Mouse (Mus musculus): ENCODE results near the gene Ecd. TPM values are rescaled to one million over a fixed set of nuclear protein-coding genes. Genes with fewer than 3 reads are reported as not detected.

The Ecd gene
- polyA plus RNA-seq, 1 experiment from 2014 or later: 37.5 TPM

DNA sequence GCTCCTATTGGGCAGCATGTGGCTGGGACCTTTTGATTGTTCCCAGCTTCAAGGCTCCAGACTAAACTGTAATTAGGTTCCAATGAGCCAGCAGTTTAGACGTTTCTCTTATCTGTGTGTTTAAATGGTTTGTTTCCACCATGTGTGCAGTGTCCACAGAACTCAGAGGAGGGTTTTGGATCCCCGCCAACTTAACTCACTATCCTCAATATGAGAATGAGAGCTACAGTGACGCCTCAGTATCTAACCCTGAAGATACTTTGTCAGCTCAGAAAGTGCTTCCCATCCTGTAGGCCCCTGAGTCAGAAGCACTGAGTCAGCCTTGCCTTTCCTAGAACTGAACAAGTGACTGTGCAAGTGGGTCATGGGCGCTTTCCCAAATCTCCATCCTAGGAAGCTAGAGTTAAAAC is 29.2 kb upstream of the Ecd start:
- H3K4me3 ChIP-seq: no peak overlapping the region
- H3K9ac ChIP-seq: no peak overlapping the region
- H3K36me3 ChIP-seq: peaks cover 41% of the 10 kb centered on the region
- no peaks in the 10 kb centered on the region for H3K9me3 ChIP-seq (replicated peaks)
- no peaks in the 10 kb centered on the region for H3K27me3 ChIP-seq (replicated peaks)
- H3K4me2 ChIP-seq: no peak overlapping the region
- peak overlapping the region; percentile 44 for H3K27ac ChIP-seq (ENCODE audit: poor library complexity, severe bottlenecking)
- peaks cover 19% of the 10 kb centered on the region for H3K4me1 ChIP-seq (replicated peaks)
- 40% methylated on average over 4 of the region's 4 CpGs for WGBS
- ATAC-seq (ENCODE audit: insufficient number of reproducible peaks, low FRiP score): peak; percentile 85

DNA sequence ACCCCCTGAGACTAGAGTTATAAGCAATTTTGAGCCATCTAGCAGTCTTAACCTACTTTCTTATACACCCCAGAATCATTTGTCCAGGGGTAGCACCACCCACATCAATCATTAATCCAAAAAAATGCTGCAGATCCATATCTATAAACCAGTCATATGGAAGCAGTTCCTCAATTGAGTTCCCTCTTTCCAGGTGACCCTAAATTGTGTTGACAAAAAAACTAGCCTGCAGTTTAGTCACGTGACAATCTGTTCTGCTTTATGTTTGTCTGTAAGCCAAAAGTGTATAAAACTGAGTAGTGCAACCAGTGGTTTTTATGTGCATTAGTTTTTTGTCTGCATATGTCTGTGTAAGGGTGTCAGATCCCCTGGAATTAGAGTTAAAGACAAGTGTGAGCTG is 23.9 kb upstream of the Ecd start:
- H3K27me3 ChIP-seq (replicated peaks): no peaks in the 10 kb centered on the region
- H3K36me3 ChIP-seq: peaks cover 65% of the 10 kb centered on the region
- H3K4me3 ChIP-seq: no peak overlapping the region
- H3K4me1 ChIP-seq (replicated peaks): peaks cover 4% of the 10 kb centered on the region; the same call in 1 of the 2 replicates
- no peak overlapping the region for H3K4me2 ChIP-seq
- no peaks in the 10 kb centered on the region for H3K9me3 ChIP-seq (replicated peaks)
- 84% methylated on average over 1 of the region's 1 CpGs for WGBS
- H3K27ac ChIP-seq (ENCODE audit: poor library complexity, severe bottlenecking): no peak overlapping the region
- no peak overlapping the region for H3K9ac ChIP-seq
- no peak for ATAC-seq (ENCODE audit: insufficient number of reproducible peaks, low FRiP score)

DNA sequence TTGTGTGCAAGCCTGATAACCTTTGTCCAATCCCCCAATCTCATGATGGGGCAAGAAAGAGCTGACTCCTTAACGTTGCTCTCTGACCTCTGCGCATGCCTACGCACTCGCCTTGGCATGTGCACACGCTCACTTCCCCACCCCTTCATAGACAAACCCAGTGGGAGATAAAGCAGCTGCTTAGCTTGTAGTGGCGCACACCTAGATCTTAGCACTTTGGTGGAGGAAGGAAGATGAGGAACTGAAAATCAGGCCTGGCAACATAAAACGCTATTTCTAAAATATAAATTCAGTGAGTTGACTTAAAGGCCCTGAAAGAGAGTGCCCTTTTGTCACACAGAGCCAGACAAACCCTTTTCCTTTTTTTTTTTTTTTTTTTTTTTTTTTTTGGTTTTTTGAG is 22.9 kb upstream of the Ecd start:
- ATAC-seq (ENCODE audit: insufficient number of reproducible peaks, low FRiP score): no peak
- WGBS: 77% methylated on average over 7 of the region's 7 CpGs
- H3K36me3 ChIP-seq: peaks cover 68% of the 10 kb centered on the region

DNA sequence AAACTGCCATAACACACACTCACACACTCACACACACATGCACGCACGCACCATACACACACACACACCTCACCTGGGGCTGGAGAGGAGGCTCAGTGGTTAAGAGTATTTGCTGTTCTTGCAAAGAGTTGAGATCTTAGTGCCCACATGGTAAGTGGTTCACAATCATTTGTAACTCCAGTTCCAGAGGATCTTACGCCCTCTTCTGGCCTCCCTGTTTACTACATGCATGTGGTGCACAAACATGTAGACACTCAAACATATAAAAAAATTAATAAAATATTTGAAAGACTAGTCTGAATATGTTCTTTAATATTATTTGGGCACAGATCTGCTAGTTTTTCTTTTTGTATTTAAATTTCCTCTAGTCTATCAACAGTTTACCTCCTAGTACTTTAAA is 20.4 kb upstream of the Ecd start:
- H3K4me3 ChIP-seq: no peak overlapping the region
- no peaks in the 10 kb centered on the region for H3K27me3 ChIP-seq (replicated peaks)
- no peak for ATAC-seq (ENCODE audit: insufficient number of reproducible peaks, low FRiP score)
- 93% methylated on average over 3 of the region's 3 CpGs for WGBS
- peaks cover 69% of the 10 kb centered on the region for H3K36me3 ChIP-seq
- H3K4me2 ChIP-seq: no peak overlapping the region
- H3K9me3 ChIP-seq (replicated peaks): no peaks in the 10 kb centered on the region
- H3K27ac ChIP-seq (ENCODE audit: poor library complexity, severe bottlenecking): no peak overlapping the region
- H3K4me1 ChIP-seq (replicated peaks): no peaks in the 10 kb centered on the region
- H3K9ac ChIP-seq: no peak overlapping the region

More for the DNA sequence above, 22.9 kb upstream of the Ecd start:
- H3K4me1 ChIP-seq (replicated peaks): no peaks in the 10 kb centered on the region
- no peaks in the 10 kb centered on the region for H3K27me3 ChIP-seq (replicated peaks)
- H3K9ac ChIP-seq: no peak overlapping the region
- no peak overlapping the region for H3K4me2 ChIP-seq
- H3K27ac ChIP-seq (ENCODE audit: poor library complexity, severe bottlenecking): no peak overlapping the region
- no peaks in the 10 kb centered on the region for H3K9me3 ChIP-seq (replicated peaks)
- H3K4me3 ChIP-seq: no peak overlapping the region

DNA sequence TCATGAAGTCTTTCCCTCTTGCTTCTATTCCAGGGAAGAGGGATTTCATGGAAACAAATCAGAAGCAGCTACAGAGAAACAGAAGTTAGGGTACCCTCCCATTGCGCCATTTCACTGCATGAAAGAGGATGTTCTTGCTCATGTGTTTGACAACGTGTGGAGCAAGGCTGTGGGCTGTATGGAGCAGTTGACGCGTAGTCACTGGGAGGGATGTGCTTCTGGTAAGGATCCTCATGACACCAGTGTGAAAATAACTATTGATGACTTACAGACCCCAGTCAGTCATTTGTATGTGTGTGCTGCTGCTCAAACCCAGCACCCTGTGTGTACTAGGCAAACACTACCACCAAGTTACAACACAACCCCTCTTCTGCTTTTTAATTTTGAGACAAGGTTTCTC is 15.3 kb upstream of the Ecd start:
- H3K9me3 ChIP-seq (replicated peaks): no peaks in the 10 kb centered on the region
- H3K4me1 ChIP-seq (replicated peaks): no peaks in the 10 kb centered on the region

DNA sequence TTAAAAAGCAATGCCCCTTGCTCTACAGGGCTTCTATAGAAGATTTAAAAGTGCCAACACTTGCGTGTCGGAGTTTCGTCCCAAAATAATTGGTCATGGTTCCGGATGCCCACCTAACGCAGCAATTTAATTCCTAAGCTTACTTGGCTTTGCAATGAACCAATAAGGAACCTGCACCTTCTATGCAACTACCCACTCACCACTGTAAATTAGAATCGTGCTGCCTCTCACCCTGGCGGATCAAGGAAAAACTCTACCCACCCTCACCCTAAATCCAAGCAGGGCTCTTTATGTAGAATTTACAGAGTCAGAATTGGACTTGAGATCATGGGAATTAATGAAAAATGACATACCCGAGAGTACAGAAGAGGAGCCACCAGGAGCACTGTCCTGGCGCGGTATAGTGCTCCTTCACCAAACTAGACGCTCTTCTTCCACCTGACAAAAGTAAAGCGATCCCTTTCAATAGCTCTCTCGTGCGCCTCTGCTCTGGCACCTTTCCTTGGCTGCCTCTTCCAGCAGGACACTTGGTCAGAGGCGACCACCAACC is 405 bp downstream of the Ecd start:
- peak; percentile 77 for ATAC-seq (ENCODE audit: insufficient number of reproducible peaks, low FRiP score)

More for the DNA sequence above, 15.3 kb upstream of the Ecd start:
- no peak for ATAC-seq (ENCODE audit: insufficient number of reproducible peaks, low FRiP score)
- H3K4me2 ChIP-seq: no peak overlapping the region
- H3K4me3 ChIP-seq: no peak overlapping the region
- no peak overlapping the region for H3K27ac ChIP-seq (ENCODE audit: poor library complexity, severe bottlenecking)
- 89% methylated on average over 4 of the region's 4 CpGs for WGBS
- no peak overlapping the region for H3K9ac ChIP-seq
- H3K36me3 ChIP-seq: peaks cover 69% of the 10 kb centered on the region
- H3K27me3 ChIP-seq (replicated peaks): no peaks in the 10 kb centered on the region

DNA sequence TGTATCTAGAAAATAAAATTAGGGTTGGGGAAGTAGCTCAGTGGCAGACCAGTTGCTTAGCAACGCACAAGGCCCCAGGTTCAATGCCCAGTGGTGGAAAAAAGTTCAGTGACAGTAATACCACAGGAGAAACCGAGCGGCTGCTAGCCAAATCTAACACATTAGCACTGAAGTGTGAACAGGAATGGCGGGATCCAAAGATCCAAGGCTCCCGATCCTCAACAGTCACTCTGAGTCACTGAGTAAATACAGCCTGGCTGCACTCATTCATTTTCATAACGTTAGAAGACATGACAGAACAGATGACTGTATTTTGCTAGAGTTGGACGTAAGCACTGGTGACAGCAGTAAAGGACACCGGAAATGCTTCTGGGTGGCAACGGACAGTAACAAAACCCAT is 2.0 kb downstream of the Ecd start:
- Histone ChIP-seq H3K4me2 (no peak overlapping the region), H3K4me3 (no peak overlapping the region), H3K9ac (no peak overlapping the region), H3K9me3 (replicated peaks) (no peaks in the 10 kb centered on the region), H3K27me3 (replicated peaks) (no peaks in the 10 kb centered on the region), H3K27ac (ENCODE audit: poor library complexity, severe bottlenecking) (no peak overlapping the region), H3K36me3 (peaks cover 39% of the 10 kb centered on the region), H3K4me1 (replicated peaks) (peaks cover 13% of the 10 kb centered on the region)
- no peak for ATAC-seq (ENCODE audit: insufficient number of reproducible peaks, low FRiP score)
- WGBS: 90% methylated on average over 9 of the region's 9 CpGs

More for the DNA sequence above, 405 bp downstream of the Ecd start:
- peaks cover 35% of the 10 kb centered on the region for H3K36me3 ChIP-seq
- H3K9me3 ChIP-seq (replicated peaks): no peaks in the 10 kb centered on the region
- 4% methylated on average over 15 of the region's 15 CpGs for WGBS
- H3K27me3 ChIP-seq (replicated peaks): no peaks in the 10 kb centered on the region
- H3K27ac ChIP-seq (ENCODE audit: poor library complexity, severe bottlenecking): peak overlapping the region; percentile 83
- H3K4me2 ChIP-seq: peak overlapping the region; percentile 91
- H3K9ac ChIP-seq: peak overlapping the region; percentile 87
- peaks cover 13% of the 10 kb centered on the region for H3K4me1 ChIP-seq (replicated peaks)
- H3K4me3 ChIP-seq: peak overlapping the region; percentile 66

DNA sequence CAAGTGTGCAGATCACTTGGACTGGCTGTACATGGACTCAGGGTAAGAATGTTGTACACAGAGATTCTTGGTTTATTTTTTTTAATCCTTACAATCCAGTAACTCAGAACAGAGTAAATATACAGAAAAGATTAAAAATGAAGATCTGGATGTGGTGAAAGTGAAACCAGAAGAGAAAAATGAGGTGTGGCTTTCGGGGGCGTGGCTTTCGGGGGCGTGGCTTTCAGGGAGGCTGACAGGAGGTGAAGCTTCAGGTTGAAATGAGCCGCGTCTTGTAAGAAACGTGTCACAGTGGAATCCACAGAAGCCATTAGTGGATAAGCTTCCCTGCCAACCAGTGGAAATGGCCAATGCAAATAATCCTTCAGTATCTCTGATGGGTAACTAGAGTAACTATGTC is 7.1 kb downstream of the Ecd start:
- Histone ChIP-seq H3K36me3 (peaks cover 61% of the 10 kb centered on the region), H3K4me3 (no peak overlapping the region)

DNA sequence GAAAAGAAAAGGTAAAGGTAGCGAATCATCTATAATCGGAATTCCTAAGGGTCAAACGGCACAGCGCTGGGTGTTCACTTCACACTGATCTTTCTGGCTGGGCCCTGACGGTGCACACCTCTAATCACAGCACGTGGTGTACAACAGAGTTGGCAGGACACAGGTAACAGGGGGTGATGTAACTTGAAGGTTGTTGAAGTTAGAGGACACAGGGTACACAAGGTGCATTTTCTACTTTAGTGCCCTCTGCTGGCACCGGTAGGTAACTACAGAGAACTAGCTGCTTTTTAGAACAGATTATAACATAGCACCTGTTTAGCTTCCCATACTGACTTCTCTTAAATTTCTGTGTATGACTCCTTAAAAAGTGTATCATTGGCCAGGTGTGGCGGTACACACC is 7.8 kb downstream of the Ecd start:
- ATAC-seq (ENCODE audit: insufficient number of reproducible peaks, low FRiP score): no peak

More for the DNA sequence above, 7.1 kb downstream of the Ecd start:
- H3K27me3 ChIP-seq (replicated peaks): no peaks in the 10 kb centered on the region
- H3K4me1 ChIP-seq (replicated peaks): no peaks in the 10 kb centered on the region
- no peak for ATAC-seq (ENCODE audit: insufficient number of reproducible peaks, low FRiP score)
- H3K27ac ChIP-seq (ENCODE audit: poor library complexity, severe bottlenecking): no peak overlapping the region
- H3K9ac ChIP-seq: no peak overlapping the region
- 0 out of 2 replicates have a peak, but pooled peaks cover 3% of the 10 kb centered on the region for H3K9me3 ChIP-seq (replicated peaks)
- no peak overlapping the region for H3K4me2 ChIP-seq
- WGBS: 74% methylated on average over 7 of the region's 7 CpGs

DNA sequence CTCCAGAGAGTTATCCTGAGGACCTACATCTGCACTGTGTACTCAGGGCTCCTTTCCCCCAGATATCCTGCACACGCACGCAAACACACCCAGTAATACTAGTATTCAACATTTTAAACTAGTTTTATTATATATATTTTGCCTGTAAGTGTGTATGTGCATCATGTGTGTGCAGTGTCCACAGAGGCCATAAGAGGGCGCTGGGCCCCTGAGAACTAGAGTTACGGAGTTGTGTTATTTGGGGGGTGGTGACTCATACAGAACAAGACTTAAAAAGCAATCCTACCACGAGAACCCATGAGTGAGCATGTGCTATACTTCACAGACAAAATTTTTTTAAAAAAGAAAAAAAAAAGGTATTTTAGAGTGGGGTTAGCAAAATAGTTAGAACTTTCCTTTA is 8.5 kb downstream of the Ecd start:
- 97% methylated on average over 5 of the region's 5 CpGs for WGBS
- Histone ChIP-seq H3K27me3 (replicated peaks) (no peaks in the 10 kb centered on the region), H3K4me3 (no peak overlapping the region), H3K27ac (ENCODE audit: poor library complexity, severe bottlenecking) (no peak overlapping the region), H3K9ac (no peak overlapping the region), H3K9me3 (replicated peaks) (0 out of 2 replicates have a peak, but pooled peaks cover 3% of the 10 kb centered on the region), H3K4me1 (replicated peaks) (no peaks in the 10 kb centered on the region), H3K36me3 (peaks cover 61% of the 10 kb centered on the region), H3K4me2 (no peak overlapping the region)
- no peak for ATAC-seq (ENCODE audit: insufficient number of reproducible peaks, low FRiP score)

More for the DNA sequence above, 7.8 kb downstream of the Ecd start:
- Histone ChIP-seq H3K9me3 (replicated peaks) (0 out of 2 replicates have a peak, but pooled peaks cover 3% of the 10 kb centered on the region), H3K27ac (ENCODE audit: poor library complexity, severe bottlenecking) (no peak overlapping the region), H3K27me3 (replicated peaks) (no peaks in the 10 kb centered on the region), H3K4me3 (no peak overlapping the region), H3K36me3 (peaks cover 61% of the 10 kb centered on the region), H3K4me2 (no peak overlapping the region), H3K9ac (no peak overlapping the region), H3K4me1 (replicated peaks) (no peaks in the 10 kb centered on the region)
- WGBS: 83% methylated on average over 8 of the region's 8 CpGs

DNA sequence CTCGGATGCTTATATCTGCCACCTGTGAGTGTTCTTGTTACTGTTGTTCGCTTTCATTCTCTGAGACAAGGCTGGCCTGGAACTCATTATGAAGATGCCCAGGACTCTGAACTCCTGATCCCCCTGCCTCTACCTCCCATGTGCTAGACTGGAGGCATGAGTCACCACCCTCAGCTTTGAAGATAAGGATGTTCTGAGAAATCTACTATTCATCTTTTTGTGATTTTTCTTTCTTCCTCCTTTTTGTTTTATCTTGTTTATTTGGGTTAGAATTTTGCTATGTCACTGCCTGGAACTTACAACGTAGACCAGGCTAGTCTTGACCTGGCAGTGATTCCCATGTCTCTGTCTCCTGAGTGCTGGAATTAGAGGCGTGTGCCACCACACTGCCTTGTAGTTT is 16.6 kb downstream of the Ecd start:
- Histone ChIP-seq H3K9me3 (replicated peaks) (no peaks in the 10 kb centered on the region), H3K4me1 (replicated peaks) (no peaks in the 10 kb centered on the region), H3K4me3 (no peak overlapping the region), H3K4me2 (no peak overlapping the region), H3K36me3 (peaks cover 76% of the 10 kb centered on the region), H3K9ac (no peak overlapping the region), H3K27ac (ENCODE audit: poor library complexity, severe bottlenecking) (no peak overlapping the region), H3K27me3 (replicated peaks) (no peaks in the 10 kb centered on the region)
- ATAC-seq (ENCODE audit: insufficient number of reproducible peaks, low FRiP score): no peak
- 87% methylated on average over 4 of the region's 4 CpGs for WGBS

DNA sequence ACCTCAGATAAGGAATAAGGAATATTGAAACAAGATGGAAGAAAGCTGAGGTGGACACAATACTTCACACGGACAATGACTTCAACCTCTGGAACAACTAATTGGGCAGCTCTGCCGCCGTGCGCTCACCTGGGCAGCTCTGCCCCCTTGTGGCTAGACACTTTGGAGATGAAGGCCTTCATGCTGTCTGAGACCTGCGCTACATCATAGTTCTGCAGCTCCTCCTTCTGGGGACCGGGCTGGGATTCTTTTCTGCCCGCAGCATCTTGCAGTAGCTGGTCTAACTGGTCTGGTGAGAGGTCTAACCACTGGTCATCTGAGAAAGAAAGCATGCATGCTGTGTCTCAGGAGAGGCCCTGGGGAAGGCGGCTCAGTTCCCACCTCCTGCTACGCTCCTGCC is 19.4 kb downstream of the Ecd start:
- no peaks in the 10 kb centered on the region for H3K9me3 ChIP-seq (replicated peaks)
- no peak overlapping the region for H3K9ac ChIP-seq
- no peak overlapping the region for H3K4me2 ChIP-seq
- WGBS: 80% methylated on average over 9 of the region's 9 CpGs
- no peak overlapping the region for H3K4me3 ChIP-seq
- no peak for ATAC-seq (ENCODE audit: insufficient number of reproducible peaks, low FRiP score)
- H3K36me3 ChIP-seq: peaks cover 75% of the 10 kb centered on the region
- no peaks in the 10 kb centered on the region for H3K27me3 ChIP-seq (replicated peaks)
- no peak overlapping the region for H3K27ac ChIP-seq (ENCODE audit: poor library complexity, severe bottlenecking)
- H3K4me1 ChIP-seq (replicated peaks): no peaks in the 10 kb centered on the region

Data from heart, embryonic 12.5 days (tissue).